Mouse (Mus musculus) fat pad, adult 2 months (tissue): ENCODE data around the gene Usp3.

ENCODE experiments used
- DNase-seq: peaks from one replicate; pipeline ENCODE4 v3.0.0-alpha.2; 2011; ENCODE audit warnings: low read depth, low spot score; ENCODE audit errors: extremely low read depth

Gene Usp3

GRCm38 (mm10) chr9:66575878-66576238, 17.1 kb downstream of the Usp3 start:
- no peak for DNase-seq

- DNase-seq, result no peak
Measured at GRCm38 (mm10) chr9:66575041-66575877, 17.7 kb downstream of the Usp3 start.

DNA sequence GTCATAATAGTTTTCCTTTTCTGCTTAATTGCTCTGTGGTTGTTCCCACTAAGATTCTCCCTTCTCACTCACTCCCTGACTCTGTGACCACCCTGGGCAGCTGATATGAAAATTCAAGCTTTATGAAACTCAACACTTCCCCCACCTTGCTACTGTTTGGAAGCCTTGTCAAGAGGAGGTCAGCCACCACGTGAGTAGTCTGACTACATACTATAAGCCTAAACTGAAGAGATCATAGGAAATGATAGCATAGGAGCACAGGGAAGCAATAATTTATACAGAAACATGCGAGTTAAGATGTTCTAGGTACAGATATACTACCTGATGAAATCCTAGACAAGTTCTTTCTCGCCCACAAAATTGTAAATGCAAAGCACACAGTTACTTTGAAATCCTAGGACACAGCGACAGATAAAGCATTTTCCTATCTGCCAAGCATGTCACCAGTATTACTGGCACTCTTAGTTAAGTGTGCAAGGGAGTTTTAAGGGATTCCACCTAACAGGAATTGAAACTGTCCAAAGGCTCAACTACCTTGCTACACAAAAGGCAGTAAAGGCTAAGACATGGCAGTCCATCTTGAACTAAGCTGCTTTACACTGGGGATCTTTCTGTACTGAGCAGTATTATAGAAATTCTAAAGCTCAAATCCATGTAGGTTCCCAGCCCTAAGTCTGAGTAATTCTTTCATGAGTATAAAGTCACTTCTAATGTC, 20.8 kb downstream of the Usp3 start:
- DNase-seq, result no peak

- no peak for DNase-seq
Measured at GRCm38 (mm10) chr9:66562215-66562614, 30.7 kb downstream of the Usp3 start.

GRCm38 (mm10) chr9:66561496-66561895, 31.4 kb downstream of the Usp3 start:
- DNase-seq, result no peak

- DNase-seq, result no peak
Measured at GRCm38 (mm10) chr9:66560728-66561127, 32.2 kb downstream of the Usp3 start.

- DNase-seq, result no peak
Measured at GRCm38 (mm10) chr9:66560295-66560694, 32.6 kb downstream of the Usp3 start.

DNA sequence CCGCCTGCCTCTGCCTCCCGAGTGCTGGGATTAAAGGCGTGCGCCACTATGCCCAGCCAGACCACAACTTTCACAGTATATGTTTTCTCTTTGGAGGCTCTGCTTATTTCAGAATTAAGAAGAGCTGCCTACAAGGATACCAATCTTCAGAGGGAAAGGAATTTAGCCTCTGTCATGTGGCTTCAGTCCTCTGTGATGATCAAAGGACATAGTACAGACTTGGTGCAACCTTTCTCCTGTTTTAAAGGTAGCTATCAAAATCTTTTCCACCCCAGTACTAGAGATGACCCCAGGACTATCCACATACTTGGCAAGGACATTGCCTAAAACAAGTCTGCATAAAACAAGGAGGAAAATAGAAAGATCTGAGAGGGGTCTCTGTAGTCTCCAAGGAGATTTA, 34.0 kb downstream of the Usp3 start:
- DNase-seq, result no peak

DNA sequence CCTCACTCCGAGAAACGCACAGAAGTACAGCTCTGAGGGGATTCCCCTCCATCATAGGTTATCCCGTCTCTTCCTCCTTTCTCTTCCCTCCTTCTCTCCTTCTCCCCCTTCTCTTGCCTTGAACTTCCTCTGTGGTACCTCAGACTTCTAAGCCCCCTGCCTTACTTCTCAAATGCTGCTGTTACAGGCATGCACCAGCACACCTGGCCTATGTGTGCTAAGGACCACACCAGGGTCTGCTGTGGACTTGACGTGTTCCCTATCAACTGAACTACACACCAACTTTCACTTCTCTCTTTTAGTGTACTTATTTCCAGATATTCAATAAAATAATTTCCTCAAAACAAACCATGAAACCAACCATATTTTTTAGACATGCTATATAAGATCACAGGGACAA, 50.2 kb downstream of the Usp3 start:
- no peak for DNase-seq

DNA sequence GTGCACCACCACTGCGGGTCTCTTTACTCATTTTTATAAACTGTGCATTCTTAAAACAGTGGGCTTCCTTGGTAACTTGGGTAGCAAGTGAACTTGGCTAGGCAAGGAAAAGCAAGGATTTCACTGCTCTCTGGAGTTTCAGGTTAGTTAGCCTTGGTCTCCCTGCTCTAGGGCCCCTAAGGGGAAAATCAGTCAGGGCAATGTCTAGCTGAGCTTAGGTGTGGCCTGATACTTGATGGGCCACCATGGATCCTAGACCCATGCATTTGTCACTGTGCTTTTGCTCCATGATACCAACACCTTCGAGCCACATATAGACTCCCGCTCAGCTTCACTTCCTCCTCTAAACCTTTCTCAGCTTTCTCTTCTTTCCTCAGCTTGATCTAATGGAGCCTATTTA, 71.3 kb downstream of the Usp3 start:
- DNase-seq, result no peak

- no peak for DNase-seq
Measured at GRCm38 (mm10) chr9:66520299-66520698, 72.6 kb downstream of the Usp3 start.

GRCm38 (mm10) chr9:66518901-66519300, 74.0 kb downstream of the Usp3 start:
- no peak for DNase-seq

DNA sequence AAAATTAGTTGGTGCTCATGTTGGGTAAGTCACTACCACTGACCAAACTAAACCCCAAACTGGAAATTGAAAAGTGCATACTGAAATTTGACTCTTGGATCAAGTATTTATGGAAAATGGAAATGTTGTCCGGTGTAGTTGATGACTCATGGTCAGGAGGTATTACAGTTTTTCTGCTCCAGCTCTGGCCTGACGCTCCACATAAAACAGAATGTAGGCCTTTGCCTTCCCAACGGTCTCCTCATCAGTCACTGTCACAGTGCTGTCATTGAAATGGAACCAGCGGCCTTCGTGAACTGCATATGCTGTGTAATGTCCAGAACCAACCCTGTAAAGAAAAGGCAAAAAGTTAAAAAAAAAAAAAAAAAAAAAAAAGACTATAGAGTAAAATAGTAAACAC, 74.7 kb downstream of the Usp3 start:
- no peak for DNase-seq

DNA sequence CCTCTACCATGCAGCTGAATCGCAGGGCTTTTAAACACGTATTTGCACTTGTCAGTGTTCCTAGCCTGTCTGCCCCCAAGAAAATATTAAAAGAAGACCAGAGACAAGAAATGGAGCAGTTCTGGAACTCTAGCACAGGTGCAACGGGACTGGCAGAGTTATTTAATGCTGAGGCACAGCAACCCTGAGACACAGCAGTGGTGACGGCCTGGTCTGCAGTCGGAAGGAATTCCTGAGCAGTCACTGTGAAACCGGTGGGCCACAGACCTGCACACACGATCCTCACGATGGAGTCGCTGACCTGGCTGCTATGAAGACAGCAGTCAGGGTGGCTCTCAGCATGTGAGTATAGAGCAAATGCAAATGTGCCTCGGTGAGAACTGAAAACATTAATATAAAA, 75.2 kb downstream of the Usp3 start:
- DNase-seq, result no peak

GRCm38 (mm10) chr9:66516296-66516940, 76.5 kb downstream of the Usp3 start:
- DNase-seq, result peak; percentile 88

GRCm38 (mm10) chr9:66515680-66516210, 77.2 kb downstream of the Usp3 start:
- DNase-seq, result no peak

- DNase-seq, result no peak
Measured at GRCm38 (mm10) chr9:66515115-66515514, 77.8 kb downstream of the Usp3 start.

- DNase-seq, result no peak
Measured at GRCm38 (mm10) chr9:66514256-66514770, 78.6 kb downstream of the Usp3 start, which contains the start of gene Fbxl22. Gene Fbxl22, minus strand, starts transcription at chr9:66514593.

DNA sequence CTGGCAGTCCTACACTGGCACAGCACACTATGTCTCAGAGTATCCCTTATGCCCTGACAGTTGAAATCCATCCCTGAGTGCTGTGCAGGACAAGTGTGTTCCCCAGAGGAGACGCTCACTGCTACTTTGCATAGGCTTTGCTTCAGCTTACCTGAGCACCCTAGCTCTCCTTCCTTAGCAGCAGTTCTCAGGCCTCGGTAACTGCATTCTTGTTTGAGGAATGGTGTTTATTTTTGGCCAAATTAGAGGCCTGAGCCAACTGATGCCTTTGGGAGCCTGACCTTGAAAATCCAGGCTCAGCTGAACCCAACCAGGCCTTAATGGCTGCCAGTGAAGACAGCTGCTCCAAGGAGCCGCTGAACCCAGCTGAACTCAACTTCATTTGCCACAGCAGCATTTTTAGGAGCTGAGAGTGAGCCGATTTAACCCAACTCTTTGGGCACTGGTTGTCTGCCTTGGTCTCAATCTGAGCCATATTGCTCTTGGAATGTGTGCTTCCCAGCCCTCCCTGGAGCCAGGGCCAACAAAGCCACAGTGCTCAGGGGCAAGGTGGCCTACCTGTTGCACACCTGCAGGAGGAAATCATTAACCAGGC, 79.2 kb downstream of the Usp3 start:
- no peak for DNase-seq

DNA sequence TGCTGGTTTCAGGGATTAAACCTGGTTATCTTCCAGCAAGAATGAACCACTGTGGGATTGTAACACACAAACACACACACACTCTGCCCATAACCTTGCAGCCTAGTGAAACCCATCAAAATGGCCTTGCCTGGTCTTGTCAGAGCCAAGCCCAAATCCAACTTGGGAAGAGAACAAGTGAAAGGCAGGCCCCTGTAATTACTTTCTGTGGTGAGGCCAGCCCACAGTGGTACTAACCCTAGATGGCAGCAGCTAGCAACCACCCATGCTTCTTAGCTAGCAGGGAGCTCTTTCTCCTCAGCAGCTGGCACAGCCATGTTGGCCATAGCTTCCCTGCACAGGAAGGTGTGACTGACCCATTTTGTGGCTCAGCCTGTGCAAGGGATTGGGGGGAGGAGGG, 79.8 kb downstream of the Usp3 start:
- no peak for DNase-seq

GRCm38 (mm10) chr9:66512351-66512671, 80.6 kb downstream of the Usp3 start:
- no peak for DNase-seq
